Mouse (Mus musculus): Measurements from ENCODE around the gene 6820408C15Rik. TPM values are rescaled to one million over a fixed set of nuclear protein-coding genes. Genes with fewer than 3 reads are reported as not detected.

6820408C15Rik gene
- polyA plus RNA-seq (2017; shearing (Covaris generic)), result under 1 TPM in 1 of 2 experiments, not detected in 1; 0.21 TPM

DNA sequence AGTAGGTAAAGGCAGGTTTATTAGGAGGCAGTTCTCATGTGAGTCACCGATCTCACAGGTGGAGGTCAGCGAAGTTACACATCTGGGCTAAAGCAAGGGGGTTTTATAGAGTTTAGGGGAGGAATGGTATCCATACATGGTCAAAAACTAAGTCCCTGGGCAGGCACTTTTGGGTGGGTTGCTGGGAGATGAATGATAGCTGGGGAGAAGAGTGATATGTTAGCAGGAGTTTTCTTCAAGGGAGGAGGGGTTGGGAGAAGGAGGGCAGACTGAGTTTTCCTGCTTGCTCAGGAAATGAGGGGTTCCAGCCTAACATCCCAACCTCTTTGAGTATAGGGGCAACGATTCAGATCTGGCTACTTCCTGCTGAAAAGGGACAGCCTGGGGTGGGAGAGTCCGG, at the start of gene 6820408C15Rik:
TSS of gene 6820408C15Rik (plus strand) at position 301 of the 400 bp plus-strand sequence.

DNA sequence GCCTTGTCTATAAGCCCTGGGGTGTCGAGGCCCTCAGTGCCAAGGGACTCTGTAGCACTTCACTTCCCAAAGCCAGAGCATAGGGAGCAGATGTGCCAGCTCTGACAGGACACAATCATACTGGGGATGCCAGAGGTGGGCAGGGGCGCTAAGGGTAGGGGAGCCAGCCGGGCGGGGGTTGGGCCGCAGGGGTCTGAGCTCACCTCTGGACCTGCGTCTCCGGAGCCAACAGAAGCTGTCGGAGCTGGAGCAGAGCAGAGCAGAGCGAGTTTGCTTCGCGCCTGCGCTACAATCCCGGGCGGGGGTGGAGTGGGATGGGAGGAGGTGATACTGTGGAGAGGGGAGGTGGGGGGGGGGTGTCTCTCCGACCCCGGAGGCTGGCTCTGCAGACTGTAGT, 39.0 kb upstream of the 6820408C15Rik start, which contains the start of gene Nrsn2:
TSS of gene Nrsn2 (minus strand) at position 294 of the 397 bp plus-strand sequence.

DNA sequence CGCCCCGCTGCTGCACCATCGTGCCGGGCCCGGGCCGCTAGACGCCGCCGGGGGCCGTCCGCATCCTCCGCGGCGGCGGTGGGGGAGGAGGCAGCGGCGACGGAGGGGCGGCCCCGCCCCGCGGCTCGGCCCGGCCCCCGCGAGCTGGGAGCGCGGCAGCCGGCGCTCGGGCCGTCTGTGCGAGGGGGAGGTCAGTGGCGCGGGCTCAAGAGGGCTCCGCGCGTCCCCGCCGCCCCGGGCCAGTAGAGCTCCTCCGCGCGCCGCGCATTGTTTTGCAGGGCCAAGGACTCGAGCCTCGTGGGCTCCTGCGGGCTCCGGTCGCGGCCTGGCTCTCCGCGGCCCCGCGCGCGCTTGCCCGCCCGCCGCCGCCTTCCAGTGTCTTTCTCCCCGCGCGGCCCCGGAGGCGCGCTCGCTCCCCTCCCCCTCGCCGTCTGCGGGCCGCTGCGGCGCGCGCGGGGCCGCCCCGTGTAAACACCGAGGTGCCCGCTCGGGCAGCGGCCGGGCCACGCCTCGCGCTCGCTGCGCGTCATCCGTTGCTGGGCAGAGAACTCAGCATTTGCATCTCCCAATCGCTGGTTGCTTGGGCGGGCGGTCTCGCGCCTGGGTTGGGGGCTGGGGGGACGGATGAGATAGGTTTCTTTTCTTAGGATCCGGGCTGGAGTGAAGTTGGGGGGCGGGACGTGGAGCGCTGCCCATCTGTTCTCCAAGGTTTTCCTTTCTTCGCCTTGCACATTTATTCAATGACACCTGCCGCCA, 17.5 kb upstream of the 6820408C15Rik start, which contains the start of gene Sox12:
TSS of gene Sox12 (minus strand) at position 384 of the 756 bp plus-strand sequence.

GRCm38 (mm10) chr2:152414591-152415165, 709 bp upstream of the 6820408C15Rik start, which contains the start of gene Zcchc3:
Gene Zcchc3 (minus strand): TSS chr2:152415027.

DNA sequence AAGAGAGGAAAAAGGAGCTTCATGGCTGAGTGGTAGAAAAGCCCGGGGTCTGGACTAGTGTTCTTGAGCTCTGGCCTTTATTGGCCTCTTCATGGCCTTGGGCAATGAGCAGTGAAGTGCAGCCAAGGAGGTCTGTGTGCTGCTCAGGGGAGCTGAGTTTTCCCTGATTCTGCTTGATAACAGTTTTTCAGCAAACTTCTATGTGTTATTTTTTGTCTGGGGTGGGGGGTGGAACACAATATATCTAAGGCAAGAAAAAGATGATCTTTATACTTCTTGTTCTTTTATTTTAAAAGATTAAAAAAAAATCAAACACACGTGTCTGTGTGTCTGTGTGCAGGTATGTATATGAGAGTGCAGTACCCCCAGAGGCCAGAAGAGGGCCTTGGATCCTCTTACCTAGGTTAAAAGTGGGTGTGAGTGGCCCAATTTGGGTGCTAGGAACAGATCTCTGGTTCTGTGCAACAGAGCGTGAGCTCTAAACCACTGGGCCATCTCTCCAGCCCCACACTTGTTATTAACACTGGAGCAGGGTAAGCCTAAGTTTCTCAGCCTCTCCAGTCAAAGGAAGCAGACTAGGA, 49.3 kb downstream of the 6820408C15Rik start, which contains the start of gene Defb23:
TSS of gene Defb23 (minus strand) at position 51 of the 581 bp plus-strand sequence.

GRCm38 (mm10) chr2:152476763-152477162, 61.4 kb downstream of the 6820408C15Rik start, which contains the start of gene Defb20:
Gene Defb20 (plus strand): TSS chr2:152477063.

DNA sequence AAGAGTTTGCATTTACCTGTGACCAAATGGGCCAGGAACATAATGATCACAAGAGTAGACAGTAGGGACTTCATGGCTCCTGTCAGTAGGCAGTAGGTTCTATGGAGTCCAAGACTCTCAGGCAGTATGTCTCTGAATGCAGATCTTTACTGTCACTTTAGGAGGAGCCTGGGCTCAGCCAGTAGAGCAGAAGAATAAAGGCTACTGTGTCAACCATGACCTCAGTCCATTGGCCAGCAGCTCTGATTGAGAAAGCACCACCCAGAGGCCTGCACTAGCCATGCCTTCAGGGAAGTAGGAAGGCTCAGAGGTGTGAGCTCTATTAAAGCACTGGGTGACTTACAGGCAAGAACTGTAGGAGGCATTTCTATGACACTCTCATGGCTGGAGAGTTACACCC, 74.7 kb downstream of the 6820408C15Rik start, which contains the start of gene Defb22:
TSS of gene Defb22 (minus strand) at position 101 of the 400 bp plus-strand sequence.

Other genes starting within 250 kb of the 6820408C15Rik start
- 10 to 100 TPM; 41.7 to 54.9 TPM for gene Csnk2a1, start 188.7 kb upstream of the 6820408C15Rik start, polyA plus RNA-seq (2017; shearing (Covaris generic))
- 10 to 100 TPM; 43.8 to 62.6 TPM for gene Tbc1d20, start 121.8 kb upstream of the 6820408C15Rik start, polyA plus RNA-seq (2017; shearing (Covaris generic))
- 100 to 1,000 TPM; 263 to 272 TPM for gene Rbck1, start 82.9 kb upstream of the 6820408C15Rik start, polyA plus RNA-seq (2017; shearing (Covaris generic))
- 1 to 10 TPM; 7.0 TPM for gene Trib3, start 71.6 kb upstream of the 6820408C15Rik start, polyA plus RNA-seq (2017; shearing (Covaris generic))
- not detected for gene Nrsn2, start 38.9 kb upstream of the 6820408C15Rik start, polyA plus RNA-seq (2017; shearing (Covaris generic))
- 1 to 10 TPM in 1 of 2 experiments, under 1 TPM in 1; 0.32 to 1.6 TPM for gene Sox12, start 17.5 kb upstream of the 6820408C15Rik start, polyA plus RNA-seq (2017; shearing (Covaris generic))
- 1 to 10 TPM; 2.8 TPM for gene Zcchc3, start 560 bp upstream of the 6820408C15Rik start, polyA plus RNA-seq (2017; shearing (Covaris generic))
- not detected for gene Defb23, start 49.0 kb downstream of the 6820408C15Rik start, polyA plus RNA-seq (2017; shearing (Covaris generic))
- not detected for gene Defb20, start 61.5 kb downstream of the 6820408C15Rik start, polyA plus RNA-seq (2017; shearing (Covaris generic))
- gene Defb22, start 74.6 kb downstream of the 6820408C15Rik start, polyA plus RNA-seq (2017; shearing (Covaris generic)), result not detected
- not detected for gene Defb26, start 96.1 kb downstream of the 6820408C15Rik start, polyA plus RNA-seq (2017; shearing (Covaris generic))
- gene Defb28, start 102.7 kb downstream of the 6820408C15Rik start, polyA plus RNA-seq (2017; shearing (Covaris generic)), result not detected
- gene Defb29, start 124.5 kb downstream of the 6820408C15Rik start, polyA plus RNA-seq (2017; shearing (Covaris generic)), result not detected
- not detected for gene Gm17416, start 153.8 kb downstream of the 6820408C15Rik start, polyA plus RNA-seq (2017; shearing (Covaris generic))
- not detected for gene Defb21, start 157.2 kb downstream of the 6820408C15Rik start, polyA plus RNA-seq (2017; shearing (Covaris generic))
- not detected for gene Defb19, start 164.7 kb downstream of the 6820408C15Rik start, polyA plus RNA-seq (2017; shearing (Covaris generic))
- not detected for gene Defb45, start 183.8 kb downstream of the 6820408C15Rik start, polyA plus RNA-seq (2017; shearing (Covaris generic))
- not detected for gene Defb36, start 188.7 kb downstream of the 6820408C15Rik start, polyA plus RNA-seq (2017; shearing (Covaris generic))
- gene Defb25, start 207.5 kb downstream of the 6820408C15Rik start, polyA plus RNA-seq (2017; shearing (Covaris generic)), result not detected
- not detected for gene Rem1, start 211.4 kb downstream of the 6820408C15Rik start, polyA plus RNA-seq (2017; shearing (Covaris generic))

All from activated CD4-positive, CD25-positive, alpha-beta regulatory T cell (primary cell).